Mouse (Mus musculus) spleen, adult 2 months (tissue): ENCODE measurements at regions not wholly inside any gene's neighbourhood (a gene's known extent, or its start where the extent isn't known, plus 50 kb on each side); places are given as distances from the start of the nearest gene placed in this dataset.

Source experiments
- DNase-seq, 2 experiments: peaks; one replicate each; pipeline versions ENCODE4 v3.0.0 to v3.0.0-alpha.2; 2012 to 2021; ENCODE audit warnings: low spot score in 2 of 2, low read depth in 1 of 2
- H3K27ac ChIP-seq: fragments of 200-500 bp; 2 replicates; pipeline ENCODE4 v1.5.1; 2012; ENCODE audit warnings: low read length, inconsistent platforms; ENCODE audit not compliant: insufficient read depth
- H3K27me3 ChIP-seq: fragments of 200-500 bp; 2 replicates; pipeline ENCODE4 v1.6.1; 2012; ENCODE audit warnings: mild to moderate bottlenecking, moderate library complexity, low read length, inconsistent platforms; ENCODE audit not compliant: control insufficient read depth, insufficient read depth
- H3K36me3 ChIP-seq: fragments of 200-500 bp; 2 replicates; pipeline ENCODE4 v1.6.1; 2012; ENCODE audit warnings: mild to moderate bottlenecking, low read length, inconsistent platforms; ENCODE audit not compliant: control insufficient read depth, insufficient read depth
- H3K4me1 ChIP-seq: fragments of 200-500 bp; 2 replicates; pipeline ENCODE4 v1.6.1; 2011; ENCODE audit warnings: inconsistent platforms; ENCODE audit not compliant: control insufficient read depth, insufficient read depth, insufficient read length
- H3K4me3 ChIP-seq: fragments of 200-500 bp; 2 replicates; pipeline ENCODE4 v1.5.1; 2011; ENCODE audit warnings: mild to moderate bottlenecking, inconsistent platforms; ENCODE audit not compliant: insufficient read depth, insufficient read length; ENCODE audit errors: extremely low read depth
- CTCF ChIP-seq: fragments of 200-500 bp; IDR thresholded peaks from 2 replicates; pipeline ENCODE4 v1.5.1; 2011; ENCODE audit warnings: mild to moderate bottlenecking, inconsistent platforms; ENCODE audit not compliant: insufficient read depth, insufficient read length, insufficient replicate concordance; ENCODE audit errors: extremely low read depth
- POLR2A ChIP-seq: fragments of 200-500 bp; IDR thresholded peaks from 2 replicates; pipeline ENCODE4 v1.6.1; 2011; ENCODE audit warnings: low read depth, low read length, inconsistent platforms
- WGBS: fragments of 180-500 bp; shearing (Covaris S2); methylation state at CpG from one replicate; pipeline ENCODE4 v1.1.7; 2018; 5-methylcytosine and 5-hydroxymethylcytosine counted together

GRCm38 (mm10) chr8:26487866-26488265, 368.5 kb downstream of the Gm45692 start:
- 83% methylated on average over 7 of the region's 7 CpGs for WGBS
- Histone ChIP-seq H3K4me3 (no peak overlapping the region), H3K36me3 (no peaks in the 10 kb centered on the region), H3K4me1 (no peaks in the 10 kb centered on the region), H3K27me3 (no peaks in the 10 kb centered on the region), H3K27ac (no peak overlapping the region)
- no peak for DNase-seq
- TF ChIP-seq CTCF (no peak), POLR2A (no peak)

GRCm38 (mm10) chr8:26488590-26488989, 369.3 kb downstream of the Gm45692 start:
- TF ChIP-seq CTCF (no peak), POLR2A (no peak)
- no peak for DNase-seq
- WGBS, result 86% methylated on average over 8 of the region's 8 CpGs
- H3K4me3 ChIP-seq, result no peak overlapping the region
- H3K27me3 ChIP-seq, result no peaks in the 10 kb centered on the region
- H3K36me3 ChIP-seq, result no peaks in the 10 kb centered on the region
- no peaks in the 10 kb centered on the region for H3K4me1 ChIP-seq
- H3K27ac ChIP-seq, result no peak overlapping the region

GRCm38 (mm10) chr8:26501196-26501813, 382.0 kb downstream of the Gm45692 start:
- TF ChIP-seq POLR2A (no peak), CTCF (no peak)
- H3K4me1 ChIP-seq, result no peaks in the 10 kb centered on the region
- no peak overlapping the region for H3K4me3 ChIP-seq
- H3K36me3 ChIP-seq, result no peaks in the 10 kb centered on the region
- WGBS, result 90% methylated on average over 9 of the region's 9 CpGs
- no peak for DNase-seq
- H3K27me3 ChIP-seq, result no peaks in the 10 kb centered on the region
- no peak overlapping the region for H3K27ac ChIP-seq

GRCm38 (mm10) chr8:26501814-26502572, 382.7 kb downstream of the Gm45692 start:
- H3K27ac ChIP-seq, result no peak overlapping the region
- TF ChIP-seq CTCF (no peak), POLR2A (no peak)
- WGBS, result 93% methylated on average over 11 of the region's 11 CpGs
- H3K4me1 ChIP-seq, result no peaks in the 10 kb centered on the region
- no peak for DNase-seq
- no peaks in the 10 kb centered on the region for H3K36me3 ChIP-seq
- no peaks in the 10 kb centered on the region for H3K27me3 ChIP-seq
- no peak overlapping the region for H3K4me3 ChIP-seq

GRCm38 (mm10) chr8:26502772-26503171, 383.4 kb downstream of the Gm45692 start:
- no peaks in the 10 kb centered on the region for H3K27me3 ChIP-seq
- 72% methylated on average over 4 of the region's 4 CpGs for WGBS
- TF ChIP-seq POLR2A (no peak), CTCF (no peak)

GRCm38 (mm10) chr8:26503918-26504317, 384.6 kb downstream of the Gm45692 start:
- no peaks in the 10 kb centered on the region for H3K4me1 ChIP-seq
- H3K27me3 ChIP-seq, result no peaks in the 10 kb centered on the region
- WGBS, result 74% methylated on average over 4 of the region's 4 CpGs
- TF ChIP-seq POLR2A (no peak), CTCF (no peak)
- H3K4me3 ChIP-seq, result no peak overlapping the region
- no peaks in the 10 kb centered on the region for H3K36me3 ChIP-seq
- DNase-seq, result no peak
- no peak overlapping the region for H3K27ac ChIP-seq

More at GRCm38 (mm10) chr8:26502772-26503171, 383.4 kb downstream of the Gm45692 start:
- no peak overlapping the region for H3K27ac ChIP-seq
- H3K4me3 ChIP-seq, result no peak overlapping the region
- H3K36me3 ChIP-seq, result no peaks in the 10 kb centered on the region
- no peak for DNase-seq
- H3K4me1 ChIP-seq, result no peaks in the 10 kb centered on the region

- no peaks in the 10 kb centered on the region for H3K36me3 ChIP-seq
- TF ChIP-seq CTCF (no peak), POLR2A (no peak)
- no peak overlapping the region for H3K27ac ChIP-seq
- WGBS, result 82% methylated on average over 16 of the region's 16 CpGs
- no peaks in the 10 kb centered on the region for H3K27me3 ChIP-seq
- no peak overlapping the region for H3K4me3 ChIP-seq
- DNase-seq, result no peak
- H3K4me1 ChIP-seq, result no peaks in the 10 kb centered on the region
Observed at GRCm38 (mm10) chr8:26504319-26505035, 385.1 kb downstream of the Gm45692 start.
